Mouse (Mus musculus) forebrain, postnatal 0 days (tissue): Measurements from ENCODE around the gene Pik3c2a. TPM values are rescaled to one million over a fixed set of nuclear protein-coding genes. Genes with fewer than 3 reads are reported as not detected.

Source experiments
- ATAC-seq: fragments of 200-750 bp; cut with Nextera tagmentation; 2 replicates; pipeline ENCODE4 v1.8.0; 2017; ENCODE audit warnings: mild to moderate bottlenecking, moderate library complexity
- DNase-seq: peaks from one replicate; pipeline ENCODE4 v3.0.0-alpha.2; 2015
- H3K27ac ChIP-seq: fragments of 300-500 bp; sonication (generic); 2 replicates; pipeline ENCODE4 v1.5.1; 2014; ENCODE audit warnings: low read depth, mild to moderate bottlenecking, antibody characterized with exemption, low read length, moderate library complexity, mixed read lengths
- H3K27me3 ChIP-seq: fragments of 300-500 bp; sonication (generic); 2 replicates; pipeline ENCODE4 v1.6.1; 2014; ENCODE audit warnings: mild to moderate bottlenecking, low read length, mixed read lengths; ENCODE audit not compliant: insufficient read depth
- H3K36me3 ChIP-seq: fragments of 300-500 bp; sonication (generic); 2 replicates; pipeline ENCODE4 v1.6.1; 2014; ENCODE audit warnings: mild to moderate bottlenecking, moderate library complexity; ENCODE audit not compliant: insufficient read depth
- H3K4me1 ChIP-seq: fragments of 300-500 bp; sonication (generic); 2 replicates; pipeline ENCODE4 v1.6.1; 2014; ENCODE audit warnings: antibody characterized with exemption; ENCODE audit not compliant: insufficient read depth
- H3K4me2 ChIP-seq: fragments of 300-500 bp; sonication (generic); 2 replicates; pipeline ENCODE4 v1.6.1; 2014; ENCODE audit warnings: low read depth, mild to moderate bottlenecking, moderate library complexity
- H3K4me3 ChIP-seq: fragments of 300-500 bp; sonication (generic); 2 replicates; pipeline ENCODE4 v1.5.1; 2014; ENCODE audit warnings: low read depth, low read length, mixed read lengths
- H3K9ac ChIP-seq: fragments of 300-500 bp; sonication (generic); 2 replicates; pipeline ENCODE4 v1.6.1; 2014; ENCODE audit warnings: mild to moderate bottlenecking
- H3K9me3 ChIP-seq: fragments of 300-500 bp; sonication (generic); 2 replicates; pipeline ENCODE4 v1.6.1; 2016; ENCODE audit warnings: low read length
- CTCF ChIP-seq: sonication (generic); IDR thresholded peaks from 2 replicates; pipeline ENCODE4 v1.5.1; 2016; ENCODE audit warnings: antibody characterized with exemption, control low read depth, low read depth
- WGBS: fragments of 180-500 bp; shearing (Covaris S2); extraction: QIAGEN DNeasy Blood & Tissue Kit; methylation state at CpG from one replicate; pipeline ENCODE4 v1.1.7; 2014; 5-methylcytosine and 5-hydroxymethylcytosine counted together
- polyA plus RNA-seq: library from polyadenylated mRNA; unstranded; fragments of >200 nt; fragmentation: Nextera tagmentation; extraction: Ambion mirVana; gene quantifications from 2 replicates; pipeline ENCODE4 v1.2.1, GENCODE M21; 2015
- total RNA-seq: library from RNA; depleted of rRNA; stranded (reverse); fragments of >200 nt; gene quantifications from 2 replicates; pipeline ENCODE4 v1.2.3, GENCODE M21; 2014; rRNA removed

Pik3c2a gene
- total RNA-seq (29.9 and 31.5 TPM in 2 replicates), polyA plus RNA-seq (2.2 and 5.3 TPM in 2 replicates)

- ATAC-seq, result peak; percentile 100
Measured at GRCm38 (mm10) chr7:116443004-116443696, at the start of gene Pik3c2a. Gene Pik3c2a, minus strand, starts transcription at chr7:116443449.

GRCm38 (mm10) chr7:116491113-116491512 is 47.9 kb upstream of the Pik3c2a start:
- Histone ChIP-seq H3K4me3 (no peak overlapping the region), H3K27ac (no peak overlapping the region), H3K27me3 (no peaks in the 10 kb centered on the region), H3K4me1 (no peaks in the 10 kb centered on the region), H3K9ac (no peak overlapping the region), H3K9me3 (no peaks in the 10 kb centered on the region), H3K4me2 (no peak overlapping the region), H3K36me3 (no peaks in the 10 kb centered on the region)
- no peak for TF ChIP-seq CTCF
- ATAC-seq, result no peak
- WGBS, result 80% methylated on average over 4 of the region's 4 CpGs
- no peak for DNase-seq

More at GRCm38 (mm10) chr7:116443004-116443696, at the start of gene Pik3c2a:
- H3K27me3 ChIP-seq, result no peaks in the 10 kb centered on the region
- H3K27ac ChIP-seq, result peak within 1 kb of the TSS; percentile 86
- TF ChIP-seq CTCF, result no peak
- WGBS, result under 1% methylated on average over 67 of the region's 72 CpGs
- no peaks in the 10 kb centered on the region for H3K9me3 ChIP-seq
- DNase-seq, result peak; percentile 97
- H3K4me2 ChIP-seq, result peak within 1 kb of the TSS; percentile 72
- peak within 1 kb of the TSS; percentile 70 for H3K4me3 ChIP-seq
- H3K36me3 ChIP-seq, result no peaks in the 10 kb centered on the region
- H3K9ac ChIP-seq, result peak within 1 kb of the TSS; percentile 73
- peaks cover 10% of the 10 kb centered on the region; the same call in 1 of the 2 replicates for H3K4me1 ChIP-seq

GRCm38 (mm10) chr7:116485062-116485601 is 41.9 kb upstream of the Pik3c2a start:
- Histone ChIP-seq H3K27ac (no peak overlapping the region), H3K27me3 (no peaks in the 10 kb centered on the region), H3K9ac (no peak overlapping the region), H3K4me2 (no peak overlapping the region), H3K4me1 (no peaks in the 10 kb centered on the region), H3K36me3 (no peaks in the 10 kb centered on the region), H3K9me3 (no peaks in the 10 kb centered on the region), H3K4me3 (no peak overlapping the region)
- TF ChIP-seq CTCF, result no peak
- no peak for ATAC-seq
- 77% methylated on average over 1 of the region's 1 CpGs for WGBS
- no peak for DNase-seq

GRCm38 (mm10) chr7:116484213-116484612 is 41.0 kb upstream of the Pik3c2a start:
- DNase-seq (no peak), ATAC-seq (no peak)
- Histone ChIP-seq H3K27ac (no peak overlapping the region), H3K4me1 (no peaks in the 10 kb centered on the region), H3K9ac (no peak overlapping the region), H3K4me2 (no peak overlapping the region), H3K4me3 (no peak overlapping the region), H3K27me3 (no peaks in the 10 kb centered on the region), H3K9me3 (no peaks in the 10 kb centered on the region), H3K36me3 (no peaks in the 10 kb centered on the region)
- 85% methylated on average over 5 of the region's 5 CpGs for WGBS
- no peak for TF ChIP-seq CTCF

- Histone ChIP-seq H3K27ac (no peak overlapping the region), H3K9ac (no peak overlapping the region), H3K27me3 (no peaks in the 10 kb centered on the region), H3K4me1 (no peaks in the 10 kb centered on the region), H3K36me3 (no peaks in the 10 kb centered on the region), H3K9me3 (no peaks in the 10 kb centered on the region), H3K4me3 (no peak overlapping the region), H3K4me2 (no peak overlapping the region)
- ATAC-seq (no peak), DNase-seq (no peak)
- WGBS, result 78% methylated on average over 5 of the region's 5 CpGs
- TF ChIP-seq CTCF, result no peak
Measured at GRCm38 (mm10) chr7:116483782-116484181, 40.5 kb upstream of the Pik3c2a start.

GRCm38 (mm10) chr7:116483106-116483505 is 39.9 kb upstream of the Pik3c2a start:
- Histone ChIP-seq H3K27ac (no peak overlapping the region), H3K36me3 (no peaks in the 10 kb centered on the region), H3K9me3 (no peaks in the 10 kb centered on the region), H3K4me2 (no peak overlapping the region), H3K4me1 (no peaks in the 10 kb centered on the region), H3K27me3 (no peaks in the 10 kb centered on the region), H3K9ac (no peak overlapping the region), H3K4me3 (no peak overlapping the region)
- 25% methylated on average over 1 of the region's 1 CpGs for WGBS
- no peak for DNase-seq
- ATAC-seq, result no peak
- no peak for TF ChIP-seq CTCF

GRCm38 (mm10) chr7:116476264-116476663 is 33.0 kb upstream of the Pik3c2a start:
- DNase-seq (no peak), ATAC-seq (no peak)
- H3K36me3 ChIP-seq, result no peaks in the 10 kb centered on the region
- no peak overlapping the region for H3K4me2 ChIP-seq
- no peak overlapping the region for H3K9ac ChIP-seq
- no peak overlapping the region for H3K4me3 ChIP-seq
- no peak for TF ChIP-seq CTCF
- no peaks in the 10 kb centered on the region for H3K9me3 ChIP-seq
- WGBS, result 92% methylated on average over 5 of the region's 5 CpGs
- H3K27me3 ChIP-seq, result no peaks in the 10 kb centered on the region
- no peaks in the 10 kb centered on the region for H3K4me1 ChIP-seq
- no peak overlapping the region for H3K27ac ChIP-seq
